Mouse (Mus musculus): ENCODE data around the gene Gbe1. TPM values are rescaled to one million over a fixed set of nuclear protein-coding genes. Genes with fewer than 3 reads are reported as not detected.

Gene Gbe1
- polyA plus RNA-seq, 1 experiment: 4.3 TPM

GRCm38 (mm10) chr16:70330007-70330406, 16.3 kb downstream of the Gbe1 start:
- H3K36me3 ChIP-seq (ENCODE audit: control insufficient read depth, insufficient read depth, low read length, poor library complexity, severe bottlenecking): no peaks in the 10 kb centered on the region
- no peak overlapping the region for H3K27ac ChIP-seq (ENCODE audit: insufficient read depth, low read length)
- H3K9ac ChIP-seq (ENCODE audit: low read depth, poor library complexity, severe bottlenecking): no peak overlapping the region
- no peaks in the 10 kb centered on the region for H3K4me1 ChIP-seq (ENCODE audit: control insufficient read depth, insufficient read depth, low read length)
- no peaks in the 10 kb centered on the region for H3K27me3 ChIP-seq (ENCODE audit: control insufficient read depth, insufficient read depth, low read length, poor library complexity, severe bottlenecking)
- H3K9me3 ChIP-seq (replicated peaks; ENCODE audit: control insufficient read depth, insufficient read depth, low read length, poor library complexity, severe bottlenecking): no peaks in the 10 kb centered on the region
- no peak overlapping the region for H3K4me3 ChIP-seq (ENCODE audit: low read depth, low read length)
- TF ChIP-seq EP300 (IDR thresholded peaks at IDR 0.05; ENCODE audit: insufficient read depth, low read depth, low read length) (no peak), CTCF (IDR thresholded peaks at IDR 0.05; ENCODE audit: low read depth, low read length) (no peak), POLR2A (IDR thresholded peaks at IDR 0.05; ENCODE audit: insufficient read depth, low read length) (no peak)

- Histone ChIP-seq H3K9ac (ENCODE audit: low read depth, poor library complexity, severe bottlenecking) (no peak overlapping the region), H3K27ac (ENCODE audit: insufficient read depth, low read length) (no peak overlapping the region), H3K27me3 (ENCODE audit: control insufficient read depth, insufficient read depth, low read length, poor library complexity, severe bottlenecking) (no peaks in the 10 kb centered on the region), H3K4me3 (ENCODE audit: low read depth, low read length) (no peak overlapping the region), H3K4me1 (ENCODE audit: control insufficient read depth, insufficient read depth, low read length) (no peaks in the 10 kb centered on the region), H3K9me3 (replicated peaks; ENCODE audit: control insufficient read depth, insufficient read depth, low read length, poor library complexity, severe bottlenecking) (no peaks in the 10 kb centered on the region), H3K36me3 (ENCODE audit: control insufficient read depth, insufficient read depth, low read length, poor library complexity, severe bottlenecking) (no peaks in the 10 kb centered on the region)
- TF ChIP-seq CTCF (IDR thresholded peaks at IDR 0.05; ENCODE audit: low read depth, low read length) (no peak), POLR2A (IDR thresholded peaks at IDR 0.05; ENCODE audit: insufficient read depth, low read length) (no peak), EP300 (IDR thresholded peaks at IDR 0.05; ENCODE audit: insufficient read depth, low read depth, low read length) (no peak)
Measured at GRCm38 (mm10) chr16:70330626-70331275, 17.0 kb downstream of the Gbe1 start.

- Histone ChIP-seq H3K4me1 (ENCODE audit: control insufficient read depth, insufficient read depth, low read length) (no peaks in the 10 kb centered on the region), H3K4me3 (ENCODE audit: low read depth, low read length) (no peak overlapping the region), H3K9me3 (replicated peaks; ENCODE audit: control insufficient read depth, insufficient read depth, low read length, poor library complexity, severe bottlenecking) (no peaks in the 10 kb centered on the region), H3K9ac (ENCODE audit: low read depth, poor library complexity, severe bottlenecking) (no peak overlapping the region), H3K27me3 (ENCODE audit: control insufficient read depth, insufficient read depth, low read length, poor library complexity, severe bottlenecking) (no peaks in the 10 kb centered on the region), H3K27ac (ENCODE audit: insufficient read depth, low read length) (no peak overlapping the region), H3K36me3 (ENCODE audit: control insufficient read depth, insufficient read depth, low read length, poor library complexity, severe bottlenecking) (no peaks in the 10 kb centered on the region)
- TF ChIP-seq POLR2A (IDR thresholded peaks at IDR 0.05; ENCODE audit: insufficient read depth, low read length) (no peak), EP300 (IDR thresholded peaks at IDR 0.05; ENCODE audit: insufficient read depth, low read depth, low read length) (no peak), CTCF (IDR thresholded peaks at IDR 0.05; ENCODE audit: low read depth, low read length) (no peak)
Measured at GRCm38 (mm10) chr16:70334812-70335211, 21.1 kb downstream of the Gbe1 start.

GRCm38 (mm10) chr16:70335472-70335871, 21.7 kb downstream of the Gbe1 start:
- no peak for TF ChIP-seq CTCF (IDR thresholded peaks at IDR 0.05; ENCODE audit: low read depth, low read length)
- TF ChIP-seq EP300 (IDR thresholded peaks at IDR 0.05; ENCODE audit: insufficient read depth, low read depth, low read length): no peak
- TF ChIP-seq POLR2A (IDR thresholded peaks at IDR 0.05; ENCODE audit: insufficient read depth, low read length): no peak
- no peaks in the 10 kb centered on the region for H3K9me3 ChIP-seq (replicated peaks; ENCODE audit: control insufficient read depth, insufficient read depth, low read length, poor library complexity, severe bottlenecking)
- no peaks in the 10 kb centered on the region for H3K36me3 ChIP-seq (ENCODE audit: control insufficient read depth, insufficient read depth, low read length, poor library complexity, severe bottlenecking)
- H3K27ac ChIP-seq (ENCODE audit: insufficient read depth, low read length): no peak overlapping the region
- H3K4me1 ChIP-seq (ENCODE audit: control insufficient read depth, insufficient read depth, low read length): no peaks in the 10 kb centered on the region
- H3K27me3 ChIP-seq (ENCODE audit: control insufficient read depth, insufficient read depth, low read length, poor library complexity, severe bottlenecking): no peaks in the 10 kb centered on the region
- H3K9ac ChIP-seq (ENCODE audit: low read depth, poor library complexity, severe bottlenecking): no peak overlapping the region
- H3K4me3 ChIP-seq (ENCODE audit: low read depth, low read length): no peak overlapping the region

GRCm38 (mm10) chr16:70337661-70338060, 23.9 kb downstream of the Gbe1 start:
- H3K4me3 ChIP-seq (ENCODE audit: low read depth, low read length): no peak overlapping the region
- H3K27me3 ChIP-seq (ENCODE audit: control insufficient read depth, insufficient read depth, low read length, poor library complexity, severe bottlenecking): no peaks in the 10 kb centered on the region
- no peaks in the 10 kb centered on the region for H3K36me3 ChIP-seq (ENCODE audit: control insufficient read depth, insufficient read depth, low read length, poor library complexity, severe bottlenecking)
- no peaks in the 10 kb centered on the region for H3K4me1 ChIP-seq (ENCODE audit: control insufficient read depth, insufficient read depth, low read length)
- TF ChIP-seq POLR2A (IDR thresholded peaks at IDR 0.05; ENCODE audit: insufficient read depth, low read length): no peak
- TF ChIP-seq EP300 (IDR thresholded peaks at IDR 0.05; ENCODE audit: insufficient read depth, low read depth, low read length): no peak
- no peak for TF ChIP-seq CTCF (IDR thresholded peaks at IDR 0.05; ENCODE audit: low read depth, low read length)
- no peak overlapping the region for H3K9ac ChIP-seq (ENCODE audit: low read depth, poor library complexity, severe bottlenecking)
- no peaks in the 10 kb centered on the region for H3K9me3 ChIP-seq (replicated peaks; ENCODE audit: control insufficient read depth, insufficient read depth, low read length, poor library complexity, severe bottlenecking)
- no peak overlapping the region for H3K27ac ChIP-seq (ENCODE audit: insufficient read depth, low read length)

GRCm38 (mm10) chr16:70344496-70344895, 30.7 kb downstream of the Gbe1 start:
- Histone ChIP-seq H3K9me3 (replicated peaks; ENCODE audit: control insufficient read depth, insufficient read depth, low read length, poor library complexity, severe bottlenecking) (no peaks in the 10 kb centered on the region), H3K4me1 (ENCODE audit: control insufficient read depth, insufficient read depth, low read length) (no peaks in the 10 kb centered on the region), H3K27ac (ENCODE audit: insufficient read depth, low read length) (no peak overlapping the region), H3K27me3 (ENCODE audit: control insufficient read depth, insufficient read depth, low read length, poor library complexity, severe bottlenecking) (no peaks in the 10 kb centered on the region), H3K36me3 (ENCODE audit: control insufficient read depth, insufficient read depth, low read length, poor library complexity, severe bottlenecking) (no peaks in the 10 kb centered on the region), H3K4me3 (ENCODE audit: low read depth, low read length) (no peak overlapping the region), H3K9ac (ENCODE audit: low read depth, poor library complexity, severe bottlenecking) (no peak overlapping the region)
- TF ChIP-seq POLR2A (IDR thresholded peaks at IDR 0.05; ENCODE audit: insufficient read depth, low read length) (no peak), CTCF (IDR thresholded peaks at IDR 0.05; ENCODE audit: low read depth, low read length) (no peak), EP300 (IDR thresholded peaks at IDR 0.05; ENCODE audit: insufficient read depth, low read depth, low read length) (no peak)

Measured in ES-Bruce4 (cell line).